Mouse (Mus musculus) midbrain, embryonic 12.5 days (tissue): ENCODE data around the gene Rere. TPM values are rescaled to one million over a fixed set of nuclear protein-coding genes. Genes with fewer than 3 reads are reported as not detected.

Experiments used
- ATAC-seq: fragments of 200-750 bp; cut with Nextera tagmentation; 2 replicates; pipeline ENCODE4 v1.8.0; 2017; ENCODE audit warnings: low read depth, moderate TSS enrichment, moderate library complexity; ENCODE audit not compliant: low FRiP score
- H3K27ac ChIP-seq: fragments of 300-500 bp; sonication (generic); replicated peaks from 2 replicates; pipeline ENCODE4 v1.5.1; 2016; ENCODE audit warnings: mild to moderate bottlenecking
- H3K27me3 ChIP-seq: fragments of 300-500 bp; sonication (generic); 2 replicates; pipeline ENCODE4 v1.6.1; 2016; ENCODE audit warnings: mild to moderate bottlenecking
- H3K36me3 ChIP-seq: fragments of 300-500 bp; sonication (generic); 2 replicates; pipeline ENCODE4 v1.6.1; 2016
- H3K4me1 ChIP-seq: fragments of 300-500 bp; sonication (generic); 2 replicates; pipeline ENCODE4 v1.6.1; 2016
- H3K4me2 ChIP-seq: fragments of 300-500 bp; sonication (generic); replicated peaks from 2 replicates; pipeline ENCODE4 v1.6.1; 2016; ENCODE audit warnings: mild to moderate bottlenecking, moderate library complexity
- H3K4me3 ChIP-seq: fragments of 300-500 bp; sonication (generic); 2 replicates; pipeline ENCODE4 v1.5.1; 2016; ENCODE audit warnings: mild to moderate bottlenecking
- H3K9ac ChIP-seq: fragments of 300-500 bp; sonication (generic); replicated peaks from 2 replicates; pipeline ENCODE4 v1.6.1; 2016; ENCODE audit warnings: mild to moderate bottlenecking, moderate library complexity
- H3K9me3 ChIP-seq: fragments of 300-500 bp; sonication (generic); 2 replicates; pipeline ENCODE4 v1.6.1; 2016; ENCODE audit warnings: mild to moderate bottlenecking
- WGBS: fragments of 180-500 bp; shearing (Covaris S2); methylation state at CpG from one replicate; pipeline ENCODE4 v1.1.7; 2016; 5-methylcytosine and 5-hydroxymethylcytosine counted together
- polyA plus RNA-seq: library from polyadenylated mRNA; unstranded; fragments of >200 nt; fragmentation: Nextera tagmentation; extraction: Ambion mirVana; gene quantifications from 2 replicates; pipeline ENCODE4 v1.2.1, GENCODE M21; 2016

The Rere gene
- polyA plus RNA-seq, 1 experiment from 2014 or later, result 50.7 TPM

DNA sequence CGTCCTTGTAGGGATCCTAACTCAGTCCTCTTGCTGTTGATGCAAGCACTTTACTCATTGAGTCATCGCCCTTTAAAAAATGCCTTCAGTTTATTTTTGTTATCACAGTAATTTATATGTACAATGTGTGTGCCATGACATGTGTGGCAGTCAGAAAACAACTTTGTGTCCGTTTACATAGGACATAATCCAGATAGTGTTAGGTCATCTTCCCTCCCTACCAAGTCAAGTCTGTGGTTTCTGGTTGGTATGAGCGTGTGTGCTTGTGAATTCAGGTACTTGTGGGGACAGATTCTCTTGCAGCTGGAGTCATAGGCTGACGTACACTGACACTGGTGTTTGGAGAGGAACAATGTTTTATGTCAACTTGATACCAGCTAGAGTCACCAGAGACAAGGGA, 74.4 kb downstream of the Rere start:
- no peak for ATAC-seq
- Histone ChIP-seq H3K4me2 (no peak overlapping the region), H3K4me3 (no peak overlapping the region), H3K9me3 (no peaks in the 10 kb centered on the region), H3K27me3 (no peaks in the 10 kb centered on the region), H3K9ac (no peak overlapping the region), H3K27ac (no peak overlapping the region), H3K36me3 (no peaks in the 10 kb centered on the region), H3K4me1 (peaks cover 18% of the 10 kb centered on the region)
- WGBS, result 94% methylated on average over 5 of the region's 5 CpGs

DNA sequence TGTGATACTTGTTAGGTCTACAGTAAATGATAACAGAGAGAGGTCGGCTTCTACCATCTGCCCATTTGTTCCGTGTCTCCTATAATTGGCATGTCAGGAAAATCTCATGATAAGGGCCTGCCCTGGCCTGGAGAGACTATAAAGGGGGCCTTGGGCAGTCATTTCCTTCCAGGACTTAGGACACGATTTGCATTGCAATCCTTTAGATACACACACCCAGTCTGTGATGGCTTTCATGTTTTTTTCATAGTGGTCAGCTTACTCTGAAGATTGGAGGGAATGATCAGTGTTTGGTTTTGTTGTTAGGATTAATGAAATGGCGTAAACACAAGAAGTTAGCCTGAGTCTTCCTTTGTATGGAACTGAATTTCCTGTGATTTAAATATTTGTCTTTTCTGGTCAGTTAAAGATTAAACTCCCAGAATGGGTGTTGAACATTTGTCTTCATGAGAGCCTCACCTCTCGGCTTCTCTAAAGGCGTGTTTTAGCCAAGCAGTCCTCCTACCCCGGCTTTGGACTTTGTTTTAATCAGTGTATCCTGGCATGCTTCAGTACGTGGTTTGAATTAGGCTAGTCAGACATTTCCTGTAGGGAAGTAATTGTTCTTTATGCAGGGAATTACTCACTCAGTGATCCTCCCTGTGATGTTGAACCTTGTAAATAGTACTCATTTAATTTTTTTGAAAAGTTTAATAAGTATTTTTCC, 80.7 kb downstream of the Rere start:
- H3K36me3 ChIP-seq, result no peaks in the 10 kb centered on the region
- H3K27ac ChIP-seq, result peak overlapping the region; percentile 56
- no peaks in the 10 kb centered on the region for H3K9me3 ChIP-seq
- no peak overlapping the region for H3K9ac ChIP-seq
- no peak for ATAC-seq
- H3K4me2 ChIP-seq, result peak overlapping the region; percentile 0; the same call in 1 of the 2 replicates
- no peak overlapping the region for H3K4me3 ChIP-seq
- 8% methylated on average over 8 of the region's 8 CpGs for WGBS
- H3K4me1 ChIP-seq, result peaks cover 18% of the 10 kb centered on the region
- H3K27me3 ChIP-seq, result no peaks in the 10 kb centered on the region

- H3K9ac ChIP-seq, result no peak overlapping the region
- WGBS, result 36% methylated on average over 5 of the region's 5 CpGs
- ATAC-seq, result no peak
- H3K4me3 ChIP-seq, result no peak overlapping the region
- H3K4me2 ChIP-seq, result no peak overlapping the region
- no peak overlapping the region for H3K27ac ChIP-seq
- H3K9me3 ChIP-seq, result no peaks in the 10 kb centered on the region
- H3K36me3 ChIP-seq, result no peaks in the 10 kb centered on the region
- H3K27me3 ChIP-seq, result no peaks in the 10 kb centered on the region
- H3K4me1 ChIP-seq, result peaks cover 18% of the 10 kb centered on the region
Observed at GRCm38 (mm10) chr4:150362858-150363257, 81.4 kb downstream of the Rere start.

GRCm38 (mm10) chr4:150364786-150365185, 83.3 kb downstream of the Rere start:
- H3K27me3 ChIP-seq, result no peaks in the 10 kb centered on the region
- no peaks in the 10 kb centered on the region for H3K9me3 ChIP-seq
- H3K36me3 ChIP-seq, result no peaks in the 10 kb centered on the region
- WGBS, result 98% methylated on average over 2 of the region's 2 CpGs
- H3K4me1 ChIP-seq, result peaks cover 28% of the 10 kb centered on the region
- H3K4me3 ChIP-seq, result no peak overlapping the region
- no peak overlapping the region for H3K27ac ChIP-seq
- H3K9ac ChIP-seq, result no peak overlapping the region
- H3K4me2 ChIP-seq, result no peak overlapping the region
- no peak for ATAC-seq

GRCm38 (mm10) chr4:150366510-150367208, 85.2 kb downstream of the Rere start:
- Histone ChIP-seq H3K27me3 (no peaks in the 10 kb centered on the region), H3K4me2 (no peak overlapping the region), H3K9ac (no peak overlapping the region), H3K4me1 (peaks cover 37% of the 10 kb centered on the region), H3K9me3 (no peaks in the 10 kb centered on the region), H3K4me3 (no peak overlapping the region), H3K27ac (no peak overlapping the region), H3K36me3 (no peaks in the 10 kb centered on the region)
- WGBS, result 79% methylated on average over 6 of the region's 6 CpGs
- ATAC-seq, result no peak

DNA sequence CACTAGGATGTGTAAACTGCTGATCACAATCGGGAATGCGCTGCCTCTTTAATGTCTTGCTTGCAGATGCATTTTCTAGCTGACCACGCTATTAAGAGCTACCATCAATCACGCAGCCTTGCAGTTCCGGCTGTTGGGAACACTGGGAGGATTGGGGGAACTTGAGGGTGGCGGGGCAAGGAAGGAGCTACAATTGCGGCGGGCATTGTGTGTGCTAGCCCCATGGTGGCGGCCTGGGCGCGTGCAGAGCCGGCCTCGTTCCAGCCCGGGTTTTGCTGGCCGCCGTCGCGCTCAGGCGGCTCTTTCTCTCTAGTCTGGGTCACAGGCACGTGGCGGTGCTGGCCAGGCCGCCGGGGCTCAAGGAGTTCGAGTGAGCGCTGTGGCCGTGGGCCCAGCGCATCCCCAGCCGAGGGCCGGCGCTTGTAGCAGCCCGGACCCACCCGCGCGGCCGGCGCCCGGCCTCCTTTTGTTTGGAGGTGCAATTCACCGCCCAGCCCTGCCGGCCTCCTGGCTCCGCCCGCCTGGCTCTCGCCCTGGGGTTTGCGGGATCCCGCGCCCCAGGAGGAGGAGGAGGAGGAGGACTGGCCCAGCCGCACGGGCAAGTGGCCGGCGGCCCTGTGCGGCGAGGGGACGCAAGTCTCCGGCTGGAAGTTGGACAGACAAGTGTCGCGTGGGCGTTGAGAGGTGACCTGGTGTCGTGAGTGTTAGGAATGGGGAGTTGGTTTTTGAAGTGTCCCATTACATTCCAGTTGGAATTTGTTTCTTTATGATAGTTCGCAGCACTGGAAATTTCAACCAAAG, 90.3 kb downstream of the Rere start:
- H3K27ac ChIP-seq, result peak overlapping the region; percentile 95
- peak overlapping the region; percentile 95 for H3K4me2 ChIP-seq
- no peaks in the 10 kb centered on the region for H3K27me3 ChIP-seq
- H3K36me3 ChIP-seq, result no peaks in the 10 kb centered on the region
- H3K9me3 ChIP-seq, result no peaks in the 10 kb centered on the region
- H3K4me3 ChIP-seq, result peak overlapping the region; percentile 57
- WGBS, result under 1% methylated on average over 54 of the region's 58 CpGs
- ATAC-seq, result peak; percentile 93
- peak overlapping the region; percentile 77 for H3K9ac ChIP-seq
- H3K4me1 ChIP-seq, result peaks cover 69% of the 10 kb centered on the region

DNA sequence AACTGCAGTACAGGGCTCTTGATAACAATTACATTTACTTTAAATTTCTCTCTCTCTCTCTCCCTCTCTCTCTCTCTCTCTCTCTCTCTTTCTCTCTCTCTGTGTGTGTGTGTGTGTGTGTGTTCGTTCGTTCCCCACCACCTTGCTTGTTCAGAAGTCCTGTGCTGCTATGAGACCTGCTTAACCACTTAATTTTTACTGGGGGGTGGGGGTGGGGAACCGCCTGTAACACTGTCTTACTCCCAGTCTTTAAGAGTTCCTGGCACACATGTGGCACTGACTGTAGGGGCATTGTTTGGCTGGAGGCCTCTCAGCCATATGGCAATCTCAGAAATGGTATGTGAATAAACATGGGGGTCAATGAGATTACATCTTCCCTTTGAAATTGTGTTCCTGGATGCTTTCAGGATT, 91.2 kb downstream of the Rere start:
- Histone ChIP-seq H3K4me3 (peak overlapping the region; percentile 57), H3K9me3 (no peaks in the 10 kb centered on the region), H3K4me1 (peaks cover 69% of the 10 kb centered on the region), H3K27me3 (no peaks in the 10 kb centered on the region), H3K27ac (peak overlapping the region; percentile 95), H3K36me3 (no peaks in the 10 kb centered on the region), H3K4me2 (peak overlapping the region; percentile 95), H3K9ac (peak overlapping the region; percentile 77)
- 3% methylated on average over 3 of the region's 3 CpGs for WGBS
- ATAC-seq, result no peak

DNA sequence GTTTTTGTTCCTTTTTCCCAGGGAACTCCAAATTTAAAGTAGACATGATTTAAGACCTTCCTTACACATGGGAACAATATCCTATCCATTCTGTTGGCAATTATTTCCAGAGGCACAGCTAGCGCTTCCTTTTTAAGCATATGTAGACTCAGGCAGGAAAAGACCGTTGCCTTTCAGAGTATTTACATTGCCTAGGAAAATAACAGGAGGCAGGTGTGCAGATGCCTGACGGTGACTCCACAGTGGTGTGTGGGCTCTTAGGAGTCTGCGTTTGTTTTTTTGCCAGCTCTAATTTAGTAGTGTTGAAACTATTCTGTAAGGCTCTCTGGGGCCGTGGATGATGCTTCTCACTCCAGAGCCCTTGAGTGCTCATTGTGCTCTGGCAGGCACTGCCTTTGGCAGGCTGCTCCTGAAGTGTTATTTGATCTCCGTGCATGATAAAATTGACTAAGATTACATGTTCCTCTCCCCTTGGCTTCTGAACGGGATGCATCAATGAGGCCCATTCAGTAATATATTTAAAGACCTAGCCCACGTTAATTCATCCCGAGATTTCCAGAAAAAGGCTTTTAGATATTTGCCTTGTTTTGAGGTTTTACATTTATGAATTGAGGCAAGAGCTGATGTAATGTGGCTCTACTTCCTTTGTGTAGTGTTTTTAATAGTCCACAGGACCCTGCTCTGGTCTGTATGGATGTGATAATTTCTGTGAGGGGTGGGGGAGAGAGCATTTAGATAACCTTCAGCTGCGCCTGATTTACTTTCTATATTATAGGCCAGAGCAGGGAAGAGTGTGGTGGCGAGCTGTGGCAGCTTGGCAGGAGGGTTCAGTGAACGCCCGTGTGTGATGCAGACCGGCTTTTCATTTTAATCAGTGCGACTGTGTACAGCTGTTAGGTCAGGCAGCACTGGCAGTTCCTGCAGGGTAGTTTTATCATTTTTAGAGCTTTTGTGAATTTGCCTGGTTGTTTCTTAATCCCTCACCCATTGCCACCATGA, 92.0 kb downstream of the Rere start:
- Histone ChIP-seq H3K4me3 (peak overlapping the region; percentile 57), H3K9me3 (no peaks in the 10 kb centered on the region), H3K27me3 (no peaks in the 10 kb centered on the region), H3K27ac (peak overlapping the region; percentile 95), H3K4me2 (peak overlapping the region; percentile 95), H3K9ac (peak overlapping the region; percentile 77), H3K36me3 (no peaks in the 10 kb centered on the region), H3K4me1 (peaks cover 71% of the 10 kb centered on the region)
- peak; percentile 51 for ATAC-seq
- WGBS, result 5% methylated on average over 15 of the region's 15 CpGs

- H3K9ac ChIP-seq, result peak overlapping the region; percentile 41; the same call in 1 of the 2 replicates
- H3K4me3 ChIP-seq, result no peak overlapping the region
- peak overlapping the region; percentile 95 for H3K27ac ChIP-seq
- H3K4me2 ChIP-seq, result peak overlapping the region; percentile 25
- no peaks in the 10 kb centered on the region for H3K9me3 ChIP-seq
- no peaks in the 10 kb centered on the region for H3K27me3 ChIP-seq
- no peaks in the 10 kb centered on the region for H3K36me3 ChIP-seq
- 55% methylated on average over 9 of the region's 9 CpGs for WGBS
- peaks cover 72% of the 10 kb centered on the region for H3K4me1 ChIP-seq
- ATAC-seq, result no peak
Observed at GRCm38 (mm10) chr4:150374651-150375447, 93.4 kb downstream of the Rere start.

- WGBS, result 88% methylated on average over 1 of the region's 1 CpGs
- no peak overlapping the region for H3K9ac ChIP-seq
- H3K4me1 ChIP-seq, result peaks cover 72% of the 10 kb centered on the region
- no peaks in the 10 kb centered on the region for H3K9me3 ChIP-seq
- H3K36me3 ChIP-seq, result no peaks in the 10 kb centered on the region
- H3K27me3 ChIP-seq, result no peaks in the 10 kb centered on the region
- H3K4me2 ChIP-seq, result no peak overlapping the region
- 0 out of 2 replicates have a peak overlapping the region, but pooled peaks have one; percentile 30 for H3K27ac ChIP-seq
- ATAC-seq, result no peak
- no peak overlapping the region for H3K4me3 ChIP-seq
Observed at GRCm38 (mm10) chr4:150375448-150375935, 94.0 kb downstream of the Rere start.
